Mouse (Mus musculus) kidney, postnatal 0 days (tissue): ENCODE measurements at regions not wholly inside any gene's neighbourhood (a gene's known extent, or its start where the extent isn't known, plus 50 kb on each side); places are given as distances from the start of the nearest gene placed in this dataset.

ENCODE experiments used
- ATAC-seq: fragments of 200-750 bp; cut with Nextera tagmentation; replicated peaks from 2 replicates; pipeline ENCODE4 v1.8.0; 2017; ENCODE audit warnings: low read depth, moderate number of reproducible peaks, moderate TSS enrichment, moderate library complexity; ENCODE audit not compliant: low FRiP score
- DNase-seq: peaks from one replicate; pipeline ENCODE4 v3.0.0-alpha.2; 2016; ENCODE audit warnings: low spot score
- H3K27ac ChIP-seq: fragments of 300-500 bp; sonication (generic); 2 replicates; pipeline ENCODE4 v1.5.1; 2014; ENCODE audit warnings: mild to moderate bottlenecking
- H3K27me3 ChIP-seq: fragments of 300-500 bp; sonication (generic); 2 replicates; pipeline ENCODE4 v1.6.1; 2014; ENCODE audit warnings: low read length, mixed read lengths; ENCODE audit not compliant: insufficient read depth
- H3K36me3 ChIP-seq: fragments of 300-500 bp; sonication (generic); 2 replicates; pipeline ENCODE4 v1.6.1; 2014; ENCODE audit warnings: low read length, mixed read lengths; ENCODE audit not compliant: insufficient read depth
- H3K4me1 ChIP-seq: fragments of 300-500 bp; sonication (generic); replicated peaks from 2 replicates; pipeline ENCODE4 v1.6.1; 2014; ENCODE audit warnings: antibody characterized with exemption, low read length, mixed read lengths; ENCODE audit not compliant: insufficient read depth
- H3K4me2 ChIP-seq: fragments of 300-500 bp; sonication (generic); 2 replicates; pipeline ENCODE4 v1.6.1; 2014; ENCODE audit warnings: mild to moderate bottlenecking, low read length, moderate library complexity, mixed read lengths
- H3K4me3 ChIP-seq: fragments of 300-500 bp; sonication (generic); replicated peaks from 2 replicates; pipeline ENCODE4 v1.5.1; 2014; ENCODE audit warnings: low read depth, low read length
- H3K9ac ChIP-seq: fragments of 300-500 bp; sonication (generic); 2 replicates; pipeline ENCODE4 v1.6.1; 2014; ENCODE audit warnings: low read depth, low read length
- H3K9me3 ChIP-seq: fragments of 300-500 bp; sonication (generic); replicated peaks from 2 replicates; pipeline ENCODE4 v1.6.1; 2016; ENCODE audit warnings: low read length, inconsistent platforms, mixed read lengths
- CTCF ChIP-seq: IDR thresholded peaks from 2 replicates; pipeline ENCODE4 v1.5.1; 2016; ENCODE audit warnings: antibody characterized with exemption, low read depth, mild to moderate bottlenecking, moderate library complexity
- WGBS: fragments of 180-500 bp; shearing (Covaris S2); extraction: QIAGEN DNeasy Blood & Tissue Kit; methylation state at CpG from one replicate; pipeline ENCODE4 v1.1.7; 2014; 5-methylcytosine and 5-hydroxymethylcytosine counted together

GRCm38 (mm10) chr9:74747886-74748285 is 113.8 kb upstream of the Onecut1 start:
- DNase-seq: no peak
- Histone ChIP-seq H3K36me3 (no peaks in the 10 kb centered on the region), H3K9me3 (no peaks in the 10 kb centered on the region), H3K27me3 (no peaks in the 10 kb centered on the region), H3K4me2 (no peak overlapping the region), H3K4me1 (no peaks in the 10 kb centered on the region), H3K9ac (no peak overlapping the region), H3K4me3 (no peak overlapping the region), H3K27ac (no peak overlapping the region)
- no peak for ATAC-seq
- TF ChIP-seq CTCF: no peak
- WGBS: 78% methylated on average over 7 of the region's 7 CpGs

GRCm38 (mm10) chr9:74758025-74758424 is 103.7 kb upstream of the Onecut1 start:
- H3K4me2 ChIP-seq: no peak overlapping the region
- TF ChIP-seq CTCF: no peak
- ATAC-seq (no peak), DNase-seq (no peak)
- H3K27me3 ChIP-seq: no peaks in the 10 kb centered on the region
- no peak overlapping the region for H3K4me3 ChIP-seq
- H3K9me3 ChIP-seq: no peaks in the 10 kb centered on the region
- no peak overlapping the region for H3K27ac ChIP-seq
- no peaks in the 10 kb centered on the region for H3K36me3 ChIP-seq
- no peak overlapping the region for H3K9ac ChIP-seq
- WGBS: 73% methylated on average over 3 of the region's 3 CpGs
- H3K4me1 ChIP-seq: no peaks in the 10 kb centered on the region

GRCm38 (mm10) chr9:74758876-74759275 is 102.8 kb upstream of the Onecut1 start:
- Histone ChIP-seq H3K36me3 (no peaks in the 10 kb centered on the region), H3K4me2 (no peak overlapping the region), H3K9me3 (no peaks in the 10 kb centered on the region), H3K27me3 (no peaks in the 10 kb centered on the region), H3K27ac (no peak overlapping the region), H3K4me1 (no peaks in the 10 kb centered on the region), H3K9ac (no peak overlapping the region), H3K4me3 (no peak overlapping the region)
- WGBS: 91% methylated on average over 4 of the region's 4 CpGs
- no peak for TF ChIP-seq CTCF
- DNase-seq (no peak), ATAC-seq (no peak)

- Histone ChIP-seq H3K4me1 (no peaks in the 10 kb centered on the region), H3K4me2 (no peak overlapping the region), H3K27ac (no peak overlapping the region), H3K4me3 (no peak overlapping the region), H3K27me3 (no peaks in the 10 kb centered on the region), H3K9me3 (no peaks in the 10 kb centered on the region), H3K36me3 (no peaks in the 10 kb centered on the region), H3K9ac (no peak overlapping the region)
- WGBS: 55% methylated on average over 3 of the region's 3 CpGs
- DNase-seq (no peak), ATAC-seq (no peak)
- TF ChIP-seq CTCF: no peak
Measured at GRCm38 (mm10) chr9:74780419-74780818, 81.3 kb upstream of the Onecut1 start.

- H3K4me3 ChIP-seq: no peak overlapping the region
- no peak overlapping the region for H3K9ac ChIP-seq
- no peaks in the 10 kb centered on the region for H3K9me3 ChIP-seq
- H3K27ac ChIP-seq: no peak overlapping the region
- no peak for DNase-seq
- no peaks in the 10 kb centered on the region for H3K36me3 ChIP-seq
- H3K27me3 ChIP-seq: no peaks in the 10 kb centered on the region
- 26% methylated on average over 1 of the region's 1 CpGs for WGBS
- ATAC-seq: no peak
- H3K4me1 ChIP-seq: no peaks in the 10 kb centered on the region
- no peak for TF ChIP-seq CTCF
- H3K4me2 ChIP-seq: no peak overlapping the region
Measured at GRCm38 (mm10) chr9:74793394-74793793, 68.3 kb upstream of the Onecut1 start.

GRCm38 (mm10) chr9:74795994-74796393 is 65.7 kb upstream of the Onecut1 start:
- Histone ChIP-seq H3K4me1 (no peaks in the 10 kb centered on the region), H3K9ac (no peak overlapping the region), H3K4me2 (no peak overlapping the region), H3K4me3 (no peak overlapping the region), H3K36me3 (no peaks in the 10 kb centered on the region), H3K27ac (no peak overlapping the region), H3K27me3 (no peaks in the 10 kb centered on the region), H3K9me3 (no peaks in the 10 kb centered on the region)
- 75% methylated on average over 4 of the region's 4 CpGs for WGBS
- TF ChIP-seq CTCF: no peak
- ATAC-seq (no peak), DNase-seq (no peak)

- Histone ChIP-seq H3K9ac (no peak overlapping the region), H3K27ac (no peak overlapping the region), H3K4me3 (no peak overlapping the region), H3K4me1 (no peaks in the 10 kb centered on the region), H3K4me2 (no peak overlapping the region), H3K9me3 (no peaks in the 10 kb centered on the region), H3K36me3 (no peaks in the 10 kb centered on the region), H3K27me3 (no peaks in the 10 kb centered on the region)
- TF ChIP-seq CTCF: no peak
- DNase-seq (no peak), ATAC-seq (no peak)
- WGBS: 73% methylated on average over 5 of the region's 5 CpGs
Measured at GRCm38 (mm10) chr9:74797272-74797844, 64.4 kb upstream of the Onecut1 start.
